Mouse (Mus musculus) intestine, embryonic 14.5 days (tissue): ENCODE data around the gene Lcp1. TPM values are rescaled to one million over a fixed set of nuclear protein-coding genes. Genes with fewer than 3 reads are reported as not detected.

Experiments used
- ATAC-seq: fragments of 200-750 bp; cut with Nextera tagmentation; replicated peaks from 2 replicates; pipeline ENCODE4 v1.8.0; 2017; ENCODE audit warnings: low read depth, moderate number of reproducible peaks, moderate TSS enrichment, moderate library complexity; ENCODE audit not compliant: low FRiP score, low TSS enrichment
- DNase-seq: peaks from one replicate; pipeline ENCODE4 v3.0.0-alpha.2; 2018; ENCODE audit warnings: low spot score
- H3K27ac ChIP-seq: fragments of 300-500 bp; sonication (generic); 2 replicates; pipeline ENCODE4 v1.5.1; 2014; ENCODE audit warnings: low read depth, mild to moderate bottlenecking, control low read depth
- H3K27me3 ChIP-seq: fragments of 300-500 bp; sonication (generic); replicated peaks from 2 replicates; pipeline ENCODE4 v1.6.1; 2014; ENCODE audit warnings: low read length, control low read depth; ENCODE audit not compliant: control insufficient read depth, insufficient read depth
- H3K36me3 ChIP-seq: fragments of 300-500 bp; sonication (generic); 2 replicates; pipeline ENCODE4 v1.6.1; 2014; ENCODE audit warnings: low read length, control low read depth; ENCODE audit not compliant: control insufficient read depth, insufficient read depth
- H3K4me1 ChIP-seq: fragments of 300-500 bp; sonication (generic); replicated peaks from 2 replicates; pipeline ENCODE4 v1.6.1; 2014; ENCODE audit warnings: low read length, control low read depth, mixed read lengths; ENCODE audit not compliant: control insufficient read depth, insufficient read depth
- H3K4me2 ChIP-seq: fragments of 300-500 bp; sonication (generic); 2 replicates; pipeline ENCODE4 v1.6.1; 2014; ENCODE audit warnings: low read length
- H3K4me3 ChIP-seq: fragments of 300-500 bp; sonication (generic); 2 replicates; pipeline ENCODE4 v1.5.1; 2014; ENCODE audit warnings: low read depth, low read length, control low read depth, mixed read lengths
- H3K9ac ChIP-seq: fragments of 300-500 bp; sonication (generic); 2 replicates; pipeline ENCODE4 v1.6.1; 2014; ENCODE audit warnings: mild to moderate bottlenecking, low read length
- H3K9me3 ChIP-seq: fragments of 300-500 bp; sonication (generic); 2 replicates; pipeline ENCODE4 v1.6.1; 2016; ENCODE audit warnings: low read length, control low read depth; ENCODE audit not compliant: control insufficient read depth
- WGBS: fragments of 180-500 bp; shearing (Covaris S2); extraction: QIAGEN DNeasy Blood & Tissue Kit; methylation state at CpG from one replicate; pipeline ENCODE4 v1.1.7; 2014; 5-methylcytosine and 5-hydroxymethylcytosine counted together
- polyA plus RNA-seq: library from polyadenylated mRNA; unstranded; fragments of >200 nt; fragmentation: Nextera tagmentation; extraction: Ambion mirVana; gene quantifications from 2 replicates; pipeline ENCODE4 v1.2.1, GENCODE M21; 2014

Lcp1 gene
- polyA plus RNA-seq, 1 experiment from 2014 or later, result 58.3 TPM

GRCm38 (mm10) chr14:75148229-75148628 is 17.3 kb downstream of the Lcp1 start:
- Histone ChIP-seq H3K9ac (no peak overlapping the region), H3K4me3 (no peak overlapping the region), H3K27me3 (no peaks in the 10 kb centered on the region), H3K9me3 (no peaks in the 10 kb centered on the region), H3K36me3 (no peaks in the 10 kb centered on the region), H3K27ac (no peak overlapping the region), H3K4me1 (no peaks in the 10 kb centered on the region), H3K4me2 (no peak overlapping the region)
- WGBS, result 79% methylated on average over 9 of the region's 9 CpGs
- ATAC-seq (no peak), DNase-seq (no peak)

GRCm38 (mm10) chr14:75150653-75151052 is 19.8 kb downstream of the Lcp1 start:
- WGBS, result 65% methylated on average over 2 of the region's 2 CpGs
- H3K9ac ChIP-seq, result no peak overlapping the region

GRCm38 (mm10) chr14:75151146-75151545 is 20.2 kb downstream of the Lcp1 start:
- no peak for ATAC-seq

More at GRCm38 (mm10) chr14:75150653-75151052, 19.8 kb downstream of the Lcp1 start:
- Histone ChIP-seq H3K4me1 (no peaks in the 10 kb centered on the region), H3K27ac (no peak overlapping the region), H3K27me3 (no peaks in the 10 kb centered on the region), H3K36me3 (no peaks in the 10 kb centered on the region), H3K4me2 (no peak overlapping the region), H3K9me3 (no peaks in the 10 kb centered on the region), H3K4me3 (no peak overlapping the region)
- DNase-seq (no peak), ATAC-seq (no peak)

GRCm38 (mm10) chr14:75154481-75154880 is 23.6 kb downstream of the Lcp1 start:
- Histone ChIP-seq H3K4me2 (no peak overlapping the region), H3K27ac (no peak overlapping the region), H3K4me1 (no peaks in the 10 kb centered on the region), H3K27me3 (no peaks in the 10 kb centered on the region), H3K4me3 (no peak overlapping the region), H3K36me3 (no peaks in the 10 kb centered on the region), H3K9ac (no peak overlapping the region), H3K9me3 (no peaks in the 10 kb centered on the region)
- WGBS, result 69% methylated on average over 8 of the region's 8 CpGs
- no peak for DNase-seq
- no peak for ATAC-seq

More at GRCm38 (mm10) chr14:75151146-75151545, 20.2 kb downstream of the Lcp1 start:
- Histone ChIP-seq H3K27me3 (no peaks in the 10 kb centered on the region), H3K9me3 (no peaks in the 10 kb centered on the region), H3K27ac (no peak overlapping the region), H3K4me1 (no peaks in the 10 kb centered on the region), H3K9ac (no peak overlapping the region), H3K4me2 (no peak overlapping the region), H3K36me3 (no peaks in the 10 kb centered on the region), H3K4me3 (no peak overlapping the region)
- no peak for DNase-seq
- 68% methylated on average over 3 of the region's 3 CpGs for WGBS

- ATAC-seq, result no peak
- Histone ChIP-seq H3K4me3 (no peak overlapping the region), H3K4me2 (no peak overlapping the region), H3K9me3 (no peaks in the 10 kb centered on the region), H3K4me1 (no peaks in the 10 kb centered on the region), H3K9ac (no peak overlapping the region), H3K27me3 (no peaks in the 10 kb centered on the region), H3K27ac (no peak overlapping the region), H3K36me3 (no peaks in the 10 kb centered on the region)
- WGBS, result 91% methylated on average over 2 of the region's 2 CpGs
- DNase-seq, result no peak
These were observed 28.5 kb downstream of the Lcp1 start for GRCm38 (mm10) chr14:75159375-75159774.

- H3K4me3 ChIP-seq, result no peak overlapping the region
- WGBS, result 86% methylated on average over 8 of the region's 8 CpGs
- H3K9ac ChIP-seq, result no peak overlapping the region
- no peak for DNase-seq
- H3K27ac ChIP-seq, result no peak overlapping the region
- H3K4me2 ChIP-seq, result no peak overlapping the region
- no peaks in the 10 kb centered on the region for H3K4me1 ChIP-seq
- no peaks in the 10 kb centered on the region for H3K27me3 ChIP-seq
- no peak for ATAC-seq
- H3K36me3 ChIP-seq, result no peaks in the 10 kb centered on the region
- no peaks in the 10 kb centered on the region for H3K9me3 ChIP-seq
These were observed 33.0 kb downstream of the Lcp1 start for GRCm38 (mm10) chr14:75163866-75164265.

- no peaks in the 10 kb centered on the region for H3K4me1 ChIP-seq
- no peak for DNase-seq
- no peaks in the 10 kb centered on the region for H3K9me3 ChIP-seq
- no peak overlapping the region for H3K4me2 ChIP-seq
- ATAC-seq, result no peak
- H3K36me3 ChIP-seq, result no peaks in the 10 kb centered on the region
- H3K4me3 ChIP-seq, result no peak overlapping the region
- 88% methylated on average over 9 of the region's 9 CpGs for WGBS
- no peak overlapping the region for H3K9ac ChIP-seq
- no peaks in the 10 kb centered on the region for H3K27me3 ChIP-seq
- H3K27ac ChIP-seq, result no peak overlapping the region
These were observed 33.4 kb downstream of the Lcp1 start for GRCm38 (mm10) chr14:75164345-75164744.

- Histone ChIP-seq H3K36me3 (no peaks in the 10 kb centered on the region), H3K4me3 (no peak overlapping the region), H3K27ac (no peak overlapping the region), H3K4me1 (no peaks in the 10 kb centered on the region), H3K9me3 (no peaks in the 10 kb centered on the region), H3K27me3 (no peaks in the 10 kb centered on the region), H3K9ac (no peak overlapping the region), H3K4me2 (no peak overlapping the region)
- 69% methylated on average over 2 of the region's 2 CpGs for WGBS
- ATAC-seq (no peak), DNase-seq (no peak)
These were observed 34.8 kb downstream of the Lcp1 start for GRCm38 (mm10) chr14:75165574-75166131.

GRCm38 (mm10) chr14:75168501-75168900 is 37.6 kb downstream of the Lcp1 start:
- ATAC-seq (no peak), DNase-seq (no peak)
- Histone ChIP-seq H3K36me3 (no peaks in the 10 kb centered on the region), H3K27ac (no peak overlapping the region), H3K9ac (no peak overlapping the region), H3K27me3 (no peaks in the 10 kb centered on the region), H3K4me1 (no peaks in the 10 kb centered on the region), H3K4me3 (no peak overlapping the region), H3K9me3 (no peaks in the 10 kb centered on the region), H3K4me2 (no peak overlapping the region)
- WGBS, result 62% methylated on average over 3 of the region's 3 CpGs
